Comparison of ENCODE assay signal across 9 mouse cellular contexts in genomic region chr11:102434406-102434805, GRCm38 (mm10). TPM values are rescaled to one million over a fixed set of nuclear protein-coding genes. Genes with fewer than 3 reads are reported as not detected.
A peak's percentile ranks its signal among the peaks of the same experiment; 100 is the strongest.
DNase-seq lines count a peak whose midpoint lies in the region; ATAC-seq and TF ChIP-seq lines count a peak whose summit lies in the region.
"Had no signal": no experiment of that assay in that cellular context is flagged by ENCODE, and none has a peak within 500 bp of the region (broad histone marks: within the 10 kb centered on the region; RNA-seq: fewer than 3 reads in every experiment).

No protein-coding gene starts in this region.

- peak; percentile 92 for TF ChIP-seq CTCF in heart, postnatal 0 days (IDR thresholded peaks at IDR 0.05; ENCODE audit: low read depth)
- TF ChIP-seq CTCF in lung, embryonic 14.5 days (IDR thresholded peaks at IDR 0.05; ENCODE audit: low read depth): peak; percentile 97
- peak; percentile 49 for TF ChIP-seq CTCF in olfactory bulb, adult 2 months (IDR thresholded peaks at IDR 0.05; ENCODE audit: insufficient read depth, low read depth, low read length)

- H3K4me2 ChIP-seq in embryonic facial prominence, embryonic 14.5 days (ENCODE audit: low read depth, low read length): no peak overlapping the region
- H3K4me2 ChIP-seq in heart, postnatal 0 days (ENCODE audit: low read depth, low read length): no peak overlapping the region
- H3K4me2 ChIP-seq in lung, embryonic 14.5 days: no peak overlapping the region
- H3K4me2 ChIP-seq: embryonic facial prominence, embryonic 12.5 days had no signal

- no peak; the same call in 1 of the 2 replicates for ATAC-seq in embryonic facial prominence, embryonic 14.5 days (ENCODE audit: low read depth)
- ATAC-seq in heart, postnatal 0 days (ENCODE audit: insufficient read depth, low read depth): peak; percentile 15; the same call in 1 of the 2 replicates
- ATAC-seq in lung, embryonic 14.5 days (ENCODE audit: insufficient read depth): peak; percentile 25

- H3K9me3 ChIP-seq in embryonic facial prominence, embryonic 14.5 days (ENCODE audit: control insufficient read depth, low read length): no peaks in the 10 kb centered on the region
- no peaks in the 10 kb centered on the region for H3K9me3 ChIP-seq in heart, postnatal 0 days (replicated peaks; ENCODE audit: control insufficient read depth, low read length)
- H3K9me3 ChIP-seq in lung, embryonic 14.5 days (ENCODE audit: low read depth, low read length): no peaks in the 10 kb centered on the region
- H3K9me3 ChIP-seq: embryonic facial prominence, embryonic 12.5 days had no signal

- TF ChIP-seq EP300 in heart, postnatal 0 days (IDR thresholded peaks at IDR 0.05; ENCODE audit: low read depth): no peak

- H3K4me1 ChIP-seq in embryonic facial prominence, embryonic 14.5 days (ENCODE audit: control insufficient read depth, insufficient read depth, low read length): peaks cover 16% of the 10 kb centered on the region
- peaks cover 21% of the 10 kb centered on the region; the same call in 1 of the 2 replicates for H3K4me1 ChIP-seq in heart, postnatal 0 days (ENCODE audit: control insufficient read depth, insufficient read depth)
- H3K4me1 ChIP-seq in lung, embryonic 14.5 days (ENCODE audit: insufficient read depth): peaks cover 6% of the 10 kb centered on the region; the same call in 1 of the 2 replicates
- H3K4me1 ChIP-seq in olfactory bulb, adult 2 months (ENCODE audit: control insufficient read depth, insufficient read depth, low read length): peaks cover 50% of the 10 kb centered on the region

- no peak overlapping the region for H3K27ac ChIP-seq in embryonic facial prominence, embryonic 14.5 days (replicated peaks; ENCODE audit: low read depth, low read length)
- no peak overlapping the region for H3K27ac ChIP-seq in heart, postnatal 0 days (ENCODE audit: low read depth)
- H3K27ac ChIP-seq in lung, embryonic 14.5 days (ENCODE audit: low read depth): no peak overlapping the region
- no peak overlapping the region for H3K27ac ChIP-seq in olfactory bulb, adult 2 months (ENCODE audit: insufficient read depth, low read depth, low read length)
- H3K27ac ChIP-seq: embryonic facial prominence, embryonic 12.5 days had no signal

- H3K9ac ChIP-seq in embryonic facial prominence, embryonic 14.5 days (ENCODE audit: low read depth, low read length): no peak overlapping the region
- H3K9ac ChIP-seq in heart, postnatal 0 days (replicated peaks; ENCODE audit: low read depth, low read length): no peak overlapping the region
- no peak overlapping the region for H3K9ac ChIP-seq in lung, embryonic 14.5 days
- H3K9ac ChIP-seq: embryonic facial prominence, embryonic 12.5 days had no signal

- peaks cover 62% of the 10 kb centered on the region for H3K36me3 ChIP-seq in embryonic facial prominence, embryonic 14.5 days (ENCODE audit: control insufficient read depth, insufficient read depth, low read length)
- H3K36me3 ChIP-seq in heart, postnatal 0 days (replicated peaks; ENCODE audit: control insufficient read depth, insufficient read depth, low read length): peaks cover 26% of the 10 kb centered on the region
- H3K36me3 ChIP-seq in lung, embryonic 14.5 days (ENCODE audit: insufficient read depth): peaks cover 52% of the 10 kb centered on the region

- H3K27me3 ChIP-seq in embryonic facial prominence, embryonic 14.5 days (replicated peaks; ENCODE audit: control insufficient read depth, insufficient read depth, low read length): no peaks in the 10 kb centered on the region
- H3K27me3 ChIP-seq in heart, postnatal 0 days (ENCODE audit: control insufficient read depth, insufficient read depth, low read length): no peaks in the 10 kb centered on the region
- H3K27me3 ChIP-seq in lung, embryonic 14.5 days (ENCODE audit: insufficient read depth, low read length): no peaks in the 10 kb centered on the region

- no peak for TF ChIP-seq POLR2A in olfactory bulb, adult 2 months (IDR thresholded peaks at IDR 0.05; ENCODE audit: insufficient read depth, low read depth, low read length)

- WGBS in embryonic facial prominence, embryonic 14.5 days: 7% methylated on average over 7 of the region's 7 CpGs
- 8% methylated on average over 7 of the region's 7 CpGs for WGBS in heart, postnatal 0 days
- WGBS in lung, embryonic 14.5 days: 12% methylated on average over 7 of the region's 7 CpGs
- 5% methylated on average over 7 of the region's 7 CpGs for WGBS in olfactory bulb, adult 2 months

- no peak overlapping the region for H3K4me3 ChIP-seq in embryonic facial prominence, embryonic 14.5 days (ENCODE audit: low read depth, low read length)
- no peak overlapping the region for H3K4me3 ChIP-seq in heart, postnatal 0 days (ENCODE audit: low read depth, low read length)
- H3K4me3 ChIP-seq in lung, embryonic 14.5 days (ENCODE audit: low read depth, low read length): no peak overlapping the region
- no peak overlapping the region for H3K4me3 ChIP-seq in olfactory bulb, adult 2 months (ENCODE audit: insufficient read depth, low read depth, low read length)
- H3K4me3 ChIP-seq: embryonic facial prominence, embryonic 12.5 days had no signal

- DNase-seq in B cell, adult 2 months: peak; percentile 92
- peak; percentile 94 for DNase-seq in adrenal gland, postnatal 14 days
- DNase-seq in embryonic facial prominence, embryonic 14.5 days (ENCODE audit: low spot score): peak; percentile 93
- peak; percentile 90 for DNase-seq in heart, postnatal 0 days (ENCODE audit: low spot score)
- peak; percentile 90 for DNase-seq in layer of hippocampus, adult 11-12 months (ENCODE audit: low spot score)
- DNase-seq in lung, embryonic 14.5 days: peak; percentile 97
- peak; percentile 79 for DNase-seq in testis, postnatal 14 days (ENCODE audit: low spot score)

RNA-seq across cellular contexts. Expression of gene Grn, which starts 4.3 kb away (rescaled TPM):
- total RNA-seq in adrenal gland, postnatal 14 days (2021): 180 and 194 TPM in 2 replicates
- 121 and 129 TPM in 2 replicates for polyA plus RNA-seq in embryonic facial prominence, embryonic 14.5 days (2014; fragmentation: Nextera tagmentation; extraction: Ambion mirVana)
- 134 and 162 TPM in 2 replicates for total RNA-seq in heart, postnatal 0 days (2014; rRNA removed; ENCODE audit: low replicate concordance)
- polyA plus RNA-seq in heart, postnatal 0 days (2015; fragmentation: Nextera tagmentation; extraction: Ambion mirVana): 174 and 176 TPM in 2 replicates
- polyA plus RNA-seq in lung, embryonic 14.5 days (2014; fragmentation: Nextera tagmentation; extraction: Ambion mirVana): 113 and 116 TPM in 2 replicates
- not detected in 2 replicates for polyA plus RNA-seq in olfactory bulb, adult 2 months (2012; ENCODE audit: insufficient read depth, insufficient read length, low replicate concordance, missing spikeins)

RNA-seq across cellular contexts. Expression of gene Fam171a2, which starts 13.1 kb away (rescaled TPM):
- total RNA-seq in adrenal gland, postnatal 14 days (2021): 8.2 and 9.6 TPM in 2 replicates
- polyA plus RNA-seq in embryonic facial prominence, embryonic 14.5 days (2014; fragmentation: Nextera tagmentation; extraction: Ambion mirVana): 6.8 and 10.7 TPM in 2 replicates
- 40.8 and 58.6 TPM in 2 replicates for total RNA-seq in heart, postnatal 0 days (2014; rRNA removed; ENCODE audit: low replicate concordance)
- 1.7 and 1.8 TPM in 2 replicates for polyA plus RNA-seq in heart, postnatal 0 days (2015; fragmentation: Nextera tagmentation; extraction: Ambion mirVana)
- polyA plus RNA-seq in lung, embryonic 14.5 days (2014; fragmentation: Nextera tagmentation; extraction: Ambion mirVana): 7.4 and 8.3 TPM in 2 replicates
- polyA plus RNA-seq in olfactory bulb, adult 2 months (2012; ENCODE audit: insufficient read depth, insufficient read length, low replicate concordance, missing spikeins): not detected in 2 replicates

RNA-seq across cellular contexts. Expression of gene Slc25a39, which starts 26.7 kb away (rescaled TPM):
- 373 and 415 TPM in 2 replicates for total RNA-seq in adrenal gland, postnatal 14 days (2021)
- polyA plus RNA-seq in embryonic facial prominence, embryonic 14.5 days (2014; fragmentation: Nextera tagmentation; extraction: Ambion mirVana): 190 and 194 TPM in 2 replicates
- 281 and 322 TPM in 2 replicates for total RNA-seq in heart, postnatal 0 days (2014; rRNA removed; ENCODE audit: low replicate concordance)
- 267 and 269 TPM in 2 replicates for polyA plus RNA-seq in heart, postnatal 0 days (2015; fragmentation: Nextera tagmentation; extraction: Ambion mirVana)
- polyA plus RNA-seq in lung, embryonic 14.5 days (2014; fragmentation: Nextera tagmentation; extraction: Ambion mirVana): 223 and 244 TPM in 2 replicates
- polyA plus RNA-seq in olfactory bulb, adult 2 months (2012; ENCODE audit: insufficient read depth, insufficient read length, low replicate concordance, missing spikeins): not detected in 2 replicates

RNA-seq across cellular contexts. Expression of gene Itga2b, which starts 35.5 kb away (rescaled TPM):
- total RNA-seq in adrenal gland, postnatal 14 days (2021): 4.6 and 7.4 TPM in 2 replicates
- 6.0 and 6.6 TPM in 2 replicates for polyA plus RNA-seq in embryonic facial prominence, embryonic 14.5 days (2014; fragmentation: Nextera tagmentation; extraction: Ambion mirVana)
- 4.3 and 4.8 TPM in 2 replicates for total RNA-seq in heart, postnatal 0 days (2014; rRNA removed; ENCODE audit: low replicate concordance)
- polyA plus RNA-seq in heart, postnatal 0 days (2015; fragmentation: Nextera tagmentation; extraction: Ambion mirVana): 5.4 and 5.6 TPM in 2 replicates
- 10.1 and 10.7 TPM in 2 replicates for polyA plus RNA-seq in lung, embryonic 14.5 days (2014; fragmentation: Nextera tagmentation; extraction: Ambion mirVana)
- polyA plus RNA-seq in olfactory bulb, adult 2 months (2012; ENCODE audit: insufficient read depth, insufficient read length, low replicate concordance, missing spikeins): not detected in 2 replicates

RNA-seq across cellular contexts. Expression of gene Rundc3a, which starts 41.2 kb away (rescaled TPM):
- 31.3 and 31.6 TPM in 2 replicates for total RNA-seq in adrenal gland, postnatal 14 days (2021)
- 7.1 and 7.8 TPM in 2 replicates for polyA plus RNA-seq in embryonic facial prominence, embryonic 14.5 days (2014; fragmentation: Nextera tagmentation; extraction: Ambion mirVana)
- 12.5 TPM in 1 of 2 replicates, not detected in the other for total RNA-seq in heart, postnatal 0 days (2014; rRNA removed; ENCODE audit: low replicate concordance)
- 0.74 and 0.92 TPM in 2 replicates for polyA plus RNA-seq in heart, postnatal 0 days (2015; fragmentation: Nextera tagmentation; extraction: Ambion mirVana)
- 1.1 and 1.3 TPM in 2 replicates for polyA plus RNA-seq in lung, embryonic 14.5 days (2014; fragmentation: Nextera tagmentation; extraction: Ambion mirVana)
- not detected in 2 replicates for polyA plus RNA-seq in olfactory bulb, adult 2 months (2012; ENCODE audit: insufficient read depth, insufficient read length, low replicate concordance, missing spikeins)

Comparison
In these comparisons a context has a peak if more than half of its experiments do, and no peak if none do; other contexts are left out.
1. RNA of gene Slc25a39, which starts 26.7 kb away (polyA plus RNA-seq): 267 to 269 TPM in heart, postnatal 0 days, 223 to 244 TPM in lung, embryonic 14.5 days and 190 to 194 TPM in embryonic facial prominence, embryonic 14.5 days; not detected in olfactory bulb, adult 2 months; every median in the first group is over 100 times any median in the second.
2. Peak in every context shown above with its lines, with median percentiles within 50 percentile points of each other: DNase-seq and CTCF ChIP-seq.